In genomic region chr4:115095671-115096434, GRCm38 (mm10) we compare ENCODE assay signal across 8 mouse cellular contexts. TPM values are rescaled to one million over a fixed set of nuclear protein-coding genes. Genes with fewer than 3 reads are reported as not detected.
DNase-seq lines count a peak whose midpoint lies in the region; ATAC-seq and TF ChIP-seq lines count a peak whose summit lies in the region.

No protein-coding gene starts in this region.

- peak overlapping the region; percentile 46 for H3K4me3 ChIP-seq in left cerebral cortex, adult 2 months
- H3K4me3 ChIP-seq in heart, embryonic 13.5 days = peak overlapping the region; percentile 56
- H3K4me3 ChIP-seq in kidney, embryonic 16.5 days (ENCODE audit: low read length) = peak overlapping the region; percentile 48

- WGBS in heart, embryonic 13.5 days = under 1% methylated on average over 31 of the region's 31 CpGs
- WGBS in kidney, embryonic 16.5 days = 3% methylated on average over 30 of the region's 31 CpGs

- no peak for TF ChIP-seq CTCF in left cerebral cortex, adult 2 months (IDR thresholded peaks at IDR 0.05)

- no peaks in the 10 kb centered on the region for H3K36me3 ChIP-seq in heart, embryonic 13.5 days
- H3K36me3 ChIP-seq in kidney, embryonic 16.5 days (ENCODE audit: insufficient read depth, low read length) = no peaks in the 10 kb centered on the region

- DNase-seq in left cerebral cortex, adult 2 months (ENCODE audit: extremely low spot score in 1 of 2, low spot score in 2 of 2) = peak in 1 of 2 experiments; percentile 22
- DNase-seq in left cerebral cortex, postnatal 14 days (ENCODE audit: low spot score in 2 of 2) = no peak
- peak; percentile 31 to 35 for DNase-seq in cerebellum, postnatal 14 days
- DNase-seq in lung, postnatal 25 days (ENCODE audit: low spot score) = peak; percentile 25
- DNase-seq in spleen, postnatal 10 days (ENCODE audit: low spot score in 2 of 2) = peak; percentile 85 to 86
- no peak for DNase-seq in B cell, adult 2 months

- intact Hi-C loops in left cerebral cortex, adult 2 months (cut with DNase I) = loop anchor here (5.0 kb wide), 1 partner anchor 94 kb away; the partner anchor contains the start of gene Stil
- intact Hi-C loops in left cerebral cortex, postnatal 14 days (cut with DNase I) = loop anchor here (5.0 kb wide), 1 partner anchor 59 kb away; no protein-coding TSS in a partner anchor

- no peaks in the 10 kb centered on the region for H3K9me3 ChIP-seq in heart, embryonic 13.5 days
- H3K9me3 ChIP-seq in kidney, embryonic 16.5 days (ENCODE audit: low read length) = no peaks in the 10 kb centered on the region

- peaks cover 68% of the 10 kb centered on the region for H3K27me3 ChIP-seq in heart, embryonic 13.5 days (replicated peaks)
- H3K27me3 ChIP-seq in kidney, embryonic 16.5 days (ENCODE audit: insufficient read depth, low read length) = peaks cover 16% of the 10 kb centered on the region

- H3K27ac ChIP-seq in left cerebral cortex, adult 2 months = 0 out of 2 replicates have a peak overlapping the region, but pooled peaks have one; percentile 30
- H3K27ac ChIP-seq in heart, embryonic 13.5 days (replicated peaks) = peak overlapping the region; percentile 74
- H3K27ac ChIP-seq in kidney, embryonic 16.5 days (ENCODE audit: low read length) = peak overlapping the region; percentile 85

- peak; percentile 90 for ATAC-seq in heart, embryonic 13.5 days (ENCODE audit: extremely low read depth, insufficient number of reproducible peaks, low FRiP score, low TSS enrichment)
- peak; percentile 88 for ATAC-seq in kidney, embryonic 16.5 days (ENCODE audit: low FRiP score, low TSS enrichment)

- peak overlapping the region; percentile 76 for H3K9ac ChIP-seq in heart, embryonic 13.5 days
- H3K9ac ChIP-seq in kidney, embryonic 16.5 days (replicated peaks; ENCODE audit: low read length) = peak overlapping the region; percentile 60

- H3K4me2 ChIP-seq in heart, embryonic 13.5 days = peak overlapping the region; percentile 94
- H3K4me2 ChIP-seq in kidney, embryonic 16.5 days (replicated peaks; ENCODE audit: low read depth, low read length) = peak overlapping the region; percentile 74

- H3K4me1 ChIP-seq in heart, embryonic 13.5 days = peaks cover 19% of the 10 kb centered on the region
- H3K4me1 ChIP-seq in kidney, embryonic 16.5 days (ENCODE audit: insufficient read depth, low read length) = peaks cover 22% of the 10 kb centered on the region

RNA-seq across cellular contexts. Expression of gene Pdzk1ip1, which starts 7.3 kb away (rescaled TPM):
- under 1 TPM in 1 of 2 experiments, not detected in 1; 0.75 TPM for total RNA-seq in left cerebral cortex, adult 2 months (2021)
- under 1 TPM in 1 of 2 experiments, not detected in 1; 0.44 TPM for total RNA-seq in left cerebral cortex, postnatal 14 days (2021)
- 23.4 and 42.7 TPM in 2 replicates for polyA plus RNA-seq in heart, embryonic 13.5 days (2015; fragmentation: Nextera tagmentation; extraction: Ambion mirVana)
- polyA plus RNA-seq in kidney, embryonic 16.5 days (2015; fragmentation: Nextera tagmentation; extraction: Ambion mirVana) = 292 and 326 TPM in 2 replicates

RNA-seq across cellular contexts. Expression of gene Cyp4x1, which starts 38.2 kb away (rescaled TPM):
- 10 to 100 TPM; 12.7 to 14.6 TPM for total RNA-seq in left cerebral cortex, adult 2 months (2021)
- total RNA-seq in left cerebral cortex, postnatal 14 days (2021) = 10 to 100 TPM; 15.1 to 16.1 TPM
- 0.04 and 0.08 TPM in 2 replicates for polyA plus RNA-seq in heart, embryonic 13.5 days (2015; fragmentation: Nextera tagmentation; extraction: Ambion mirVana)
- polyA plus RNA-seq in kidney, embryonic 16.5 days (2015; fragmentation: Nextera tagmentation; extraction: Ambion mirVana) = 0.41 and 1.0 TPM in 2 replicates

RNA-seq across cellular contexts. Expression of gene Tal1, which starts 39.6 kb away (rescaled TPM):
- 1 to 10 TPM; 1.5 TPM for total RNA-seq in left cerebral cortex, adult 2 months (2021)
- total RNA-seq in left cerebral cortex, postnatal 14 days (2021) = 1 to 10 TPM; 2.3 to 2.7 TPM
- polyA plus RNA-seq in heart, embryonic 13.5 days (2015; fragmentation: Nextera tagmentation; extraction: Ambion mirVana) = 5.4 and 8.4 TPM in 2 replicates
- 1.2 and 1.3 TPM in 2 replicates for polyA plus RNA-seq in kidney, embryonic 16.5 days (2015; fragmentation: Nextera tagmentation; extraction: Ambion mirVana)

Comparison
In these comparisons a context has a peak if more than half of its experiments do, and no peak if none do; other contexts are left out.
1. DNase-seq: peak in cerebellum, postnatal 14 days (2 of 2), lung, postnatal 25 days (single experiment) and spleen, postnatal 10 days (2 of 2); none in left cerebral cortex, postnatal 14 days (0 of 2) and B cell, adult 2 months (0 of 2).
2. H3K27ac ChIP-seq: peak in every context shown above with its lines; median percentile 85 in kidney, embryonic 16.5 days; 74 in heart, embryonic 13.5 days; 30 in left cerebral cortex, adult 2 months.
3. Peak in every context shown above with its lines, with median percentiles within 50 percentile points of each other: H3K4me3 ChIP-seq.